Mouse (Mus musculus): ENCODE results near the gene Daam1. TPM values are rescaled to one million over a fixed set of nuclear protein-coding genes. Genes with fewer than 3 reads are reported as not detected.
A peak's percentile ranks its signal among the peaks of the same experiment; 100 is the strongest.

Daam1 gene
- total RNA-seq, 2 experiments from 2014 or later, result 12.3 to 14.6 TPM

- ATAC-seq (ENCODE audit: poor library complexity, severe bottlenecking), result no peak
These were observed 61.0 kb downstream of the Daam1 start for GRCm38 (mm10) chr12:71891729-71892355.

- no peak for ATAC-seq (ENCODE audit: poor library complexity, severe bottlenecking)
These were observed 62.2 kb downstream of the Daam1 start for GRCm38 (mm10) chr12:71892996-71893605.

GRCm38 (mm10) chr12:71898231-71898630 lies 67.4 kb downstream of the Daam1 start:
- ATAC-seq (ENCODE audit: poor library complexity, severe bottlenecking), result no peak

- no peak for ATAC-seq (ENCODE audit: poor library complexity, severe bottlenecking)
These were observed 68.0 kb downstream of the Daam1 start for GRCm38 (mm10) chr12:71898666-71899520.

- ATAC-seq (ENCODE audit: poor library complexity, severe bottlenecking), result no peak
These were observed 68.7 kb downstream of the Daam1 start for GRCm38 (mm10) chr12:71899566-71899965.

- ATAC-seq (ENCODE audit: poor library complexity, severe bottlenecking), result no peak
These were observed 70.3 kb downstream of the Daam1 start for GRCm38 (mm10) chr12:71901211-71901610.

- ATAC-seq (ENCODE audit: poor library complexity, severe bottlenecking), result no peak
These were observed 71.0 kb downstream of the Daam1 start for GRCm38 (mm10) chr12:71901859-71902258.

- ATAC-seq (ENCODE audit: poor library complexity, severe bottlenecking), result peak; percentile 62
These were observed 71.4 kb downstream of the Daam1 start for GRCm38 (mm10) chr12:71902317-71902716.

- ATAC-seq (ENCODE audit: poor library complexity, severe bottlenecking), result no peak
These were observed 72.3 kb downstream of the Daam1 start for GRCm38 (mm10) chr12:71903218-71903617.

- ATAC-seq (ENCODE audit: poor library complexity, severe bottlenecking), result peak; percentile 89
These were observed 73.4 kb downstream of the Daam1 start for GRCm38 (mm10) chr12:71904310-71904709.

GRCm38 (mm10) chr12:71904926-71905325 lies 74.0 kb downstream of the Daam1 start:
- ATAC-seq (ENCODE audit: poor library complexity, severe bottlenecking), result no peak

GRCm38 (mm10) chr12:71905640-71906320 lies 74.9 kb downstream of the Daam1 start:
- ATAC-seq (ENCODE audit: poor library complexity, severe bottlenecking), result no peak

GRCm38 (mm10) chr12:71906582-71907267 lies 75.8 kb downstream of the Daam1 start:
- ATAC-seq (ENCODE audit: poor library complexity, severe bottlenecking), result no peak

- no peak for ATAC-seq (ENCODE audit: poor library complexity, severe bottlenecking)
These were observed 78.1 kb downstream of the Daam1 start for GRCm38 (mm10) chr12:71908984-71909383.

GRCm38 (mm10) chr12:71910246-71910645 lies 79.4 kb downstream of the Daam1 start:
- ATAC-seq (ENCODE audit: poor library complexity, severe bottlenecking), result no peak

- no peak for ATAC-seq (ENCODE audit: poor library complexity, severe bottlenecking)
These were observed 81.4 kb downstream of the Daam1 start for GRCm38 (mm10) chr12:71912262-71912661.

GRCm38 (mm10) chr12:71919156-71919555 lies 88.3 kb downstream of the Daam1 start:
- ATAC-seq (ENCODE audit: poor library complexity, severe bottlenecking), result no peak

GRCm38 (mm10) chr12:71919962-71920361 lies 89.1 kb downstream of the Daam1 start:
- no peak for ATAC-seq (ENCODE audit: poor library complexity, severe bottlenecking)

GRCm38 (mm10) chr12:71922827-71923381 lies 92.0 kb downstream of the Daam1 start:
- no peak for ATAC-seq (ENCODE audit: poor library complexity, severe bottlenecking)

GRCm38 (mm10) chr12:71924978-71925529 lies 94.2 kb downstream of the Daam1 start:
- no peak for ATAC-seq (ENCODE audit: poor library complexity, severe bottlenecking)

Measured in megakaryocyte, adult 5-6 weeks (primary cell).